ENCODE assay signal across 8 mouse cellular contexts in the genomic region with DNA sequence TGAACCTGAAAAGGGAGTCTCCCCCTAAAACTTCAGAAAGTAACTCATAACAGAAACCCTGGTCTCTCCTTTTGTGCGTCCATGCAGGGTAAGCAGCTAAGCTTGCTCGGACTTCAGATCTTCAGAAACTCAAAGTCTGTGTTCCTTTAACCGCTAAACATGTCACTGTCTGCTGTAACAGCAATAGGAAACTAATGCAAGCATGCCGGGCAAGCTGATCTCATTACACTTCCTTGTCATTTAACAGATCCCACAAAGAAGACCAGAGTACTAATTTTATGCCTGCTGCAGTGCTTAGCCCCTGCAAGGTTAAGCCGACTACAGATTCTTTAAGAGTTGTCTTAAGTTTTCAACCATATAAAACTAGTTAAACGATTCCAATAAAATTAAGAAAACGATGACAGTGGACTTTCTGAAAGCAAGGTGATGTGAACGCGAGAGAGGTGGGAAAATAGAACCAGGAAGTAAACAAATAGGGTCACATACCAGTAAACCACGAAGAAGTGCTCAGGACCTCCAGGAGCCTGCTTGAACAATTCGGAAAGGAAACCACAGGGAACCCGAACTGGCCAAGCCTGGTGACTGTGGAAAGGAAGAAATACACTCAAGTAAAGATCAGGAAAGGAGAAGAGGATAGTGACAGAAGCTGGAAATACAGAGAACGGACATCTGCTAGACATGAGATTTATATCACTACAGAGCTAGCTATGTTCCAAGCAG. TPM values are rescaled to one million over a fixed set of nuclear protein-coding genes. Genes with fewer than 3 reads are reported as not detected.
DNase-seq lines count a peak whose midpoint lies in the region; ATAC-seq and TF ChIP-seq lines count a peak whose summit lies in the region.

No protein-coding gene starts in this region.

- peak overlapping the region; percentile 68 for H3K27ac ChIP-seq in liver, adult 2 months (replicated peaks; ENCODE audit: insufficient read depth, low read depth, low read length)
- H3K27ac ChIP-seq in bone marrow, adult 2 months (ENCODE audit: control insufficient read depth, insufficient read depth, low read depth, low read length, poor library complexity), result peak overlapping the region; percentile 75
- H3K27ac ChIP-seq in heart, embryonic 11.5 days (ENCODE audit: low read depth, low read length), result no peak overlapping the region; the same call in 1 of the 2 replicates
- 0 out of 2 replicates have a peak overlapping the region, but pooled peaks have one; percentile 84 for H3K27ac ChIP-seq in limb, embryonic 13.5 days
- H3K27ac ChIP-seq in neural tube, embryonic 15.5 days (replicated peaks), result peak overlapping the region; percentile 89

- ATAC-seq in heart, embryonic 11.5 days (replicated peaks; ENCODE audit: insufficient number of reproducible peaks, low FRiP score, low TSS enrichment), result no peak
- no peak for ATAC-seq in limb, embryonic 13.5 days (ENCODE audit: low FRiP score, low read depth)
- no peak for ATAC-seq in neural tube, embryonic 15.5 days (ENCODE audit: low FRiP score)
- ATAC-seq in cerebellum, adult (ENCODE audit: insufficient number of reproducible peaks, low FRiP score, low TSS enrichment), result no peak; the same call in 1 of the 2 replicates

- peaks cover 24% of the 10 kb centered on the region; the same call in 1 of the 2 replicates for H3K79me2 ChIP-seq in liver, adult 2 months (ENCODE audit: control insufficient read depth, insufficient read depth, low read length)

- H3K9me3 ChIP-seq in heart, embryonic 11.5 days (replicated peaks; ENCODE audit: control insufficient read depth, low read length), result no peaks in the 10 kb centered on the region
- no peaks in the 10 kb centered on the region for H3K9me3 ChIP-seq in limb, embryonic 13.5 days
- H3K9me3 ChIP-seq in neural tube, embryonic 15.5 days (replicated peaks), result no peaks in the 10 kb centered on the region

- peaks cover 23% of the 10 kb centered on the region for H3K36me3 ChIP-seq in liver, adult 2 months (ENCODE audit: control insufficient read depth, insufficient read depth, low read length)
- peaks cover 7% of the 10 kb centered on the region; the same call in 1 of the 2 replicates for H3K36me3 ChIP-seq in heart, embryonic 11.5 days (ENCODE audit: control insufficient read depth, insufficient read depth, low read length)
- peaks cover 28% of the 10 kb centered on the region for H3K36me3 ChIP-seq in limb, embryonic 13.5 days
- H3K36me3 ChIP-seq in neural tube, embryonic 15.5 days, result peaks cover 3% of the 10 kb centered on the region

- TF ChIP-seq POLR2A in liver, adult 2 months (IDR thresholded peaks at IDR 0.05; ENCODE audit: extremely low read depth, insufficient read depth, low read length), result no peak
- no peak for TF ChIP-seq POLR2A in bone marrow, adult 2 months (IDR thresholded peaks at IDR 0.05; ENCODE audit: borderline replicate concordance, control insufficient read depth, low read depth, low read length)

- no peaks in the 10 kb centered on the region for H3K27me3 ChIP-seq in liver, adult 2 months (ENCODE audit: control insufficient read depth, insufficient read depth, low read length)
- H3K27me3 ChIP-seq in heart, embryonic 11.5 days (ENCODE audit: control insufficient read depth, insufficient read depth, low read length), result no peaks in the 10 kb centered on the region
- no peaks in the 10 kb centered on the region for H3K27me3 ChIP-seq in limb, embryonic 13.5 days
- no peaks in the 10 kb centered on the region for H3K27me3 ChIP-seq in neural tube, embryonic 15.5 days (replicated peaks)

- DNase-seq in liver, adult 2 months (ENCODE audit: extremely low read depth, low read depth, low spot score), result peak; percentile 48
- no peak for DNase-seq in liver
- DNase-seq in thymus, postnatal 36 days, result no peak

- peak overlapping the region; percentile 87 for H3K4me3 ChIP-seq in liver, adult 2 months (ENCODE audit: insufficient read depth, low read depth, low read length)
- peak overlapping the region; percentile 94 for H3K4me3 ChIP-seq in bone marrow, adult 2 months (replicated peaks; ENCODE audit: control insufficient read depth, low read depth, low read length)
- peak overlapping the region; percentile 56 for H3K4me3 ChIP-seq in heart, embryonic 11.5 days (ENCODE audit: low read depth, low read length)
- peak overlapping the region; percentile 74 for H3K4me3 ChIP-seq in limb, embryonic 13.5 days
- H3K4me3 ChIP-seq in neural tube, embryonic 15.5 days (replicated peaks), result peak overlapping the region; percentile 78

- under 1% methylated on average over 13 of the region's 13 CpGs for WGBS in liver, adult 2 months
- 1% methylated on average over 13 of the region's 13 CpGs for WGBS in bone marrow, adult 2 months
- 16% methylated on average over 13 of the region's 13 CpGs for WGBS in heart, embryonic 11.5 days (ENCODE audit: insufficient replicate concordance)
- WGBS in limb, embryonic 13.5 days, result 12% methylated on average over 13 of the region's 13 CpGs
- WGBS in neural tube, embryonic 15.5 days, result 21% methylated on average over 13 of the region's 13 CpGs

- peak overlapping the region; percentile 69 for H3K4me2 ChIP-seq in heart, embryonic 11.5 days
- H3K4me2 ChIP-seq in limb, embryonic 13.5 days (replicated peaks), result peak overlapping the region; percentile 83
- peak overlapping the region; percentile 81 for H3K4me2 ChIP-seq in neural tube, embryonic 15.5 days

- peak overlapping the region; percentile 92 for H3K9ac ChIP-seq in liver, adult 2 months (ENCODE audit: low read depth, low read length)
- peak overlapping the region; percentile 74 for H3K9ac ChIP-seq in heart, embryonic 11.5 days (ENCODE audit: low read depth, low read length)
- peak overlapping the region; percentile 85 for H3K9ac ChIP-seq in limb, embryonic 13.5 days
- H3K9ac ChIP-seq in neural tube, embryonic 15.5 days (replicated peaks), result peak overlapping the region; percentile 75

- peaks cover 38% of the 10 kb centered on the region for H3K4me1 ChIP-seq in liver, adult 2 months (ENCODE audit: control insufficient read depth, insufficient read depth, low read length)
- H3K4me1 ChIP-seq in bone marrow, adult 2 months (ENCODE audit: control insufficient read depth, insufficient read depth, low read length), result no peaks in the 10 kb centered on the region; the same call in 1 of the 2 replicates
- peaks cover 3% of the 10 kb centered on the region; the same call in 1 of the 2 replicates for H3K4me1 ChIP-seq in heart, embryonic 11.5 days (ENCODE audit: control insufficient read depth, insufficient read depth, low read length)
- H3K4me1 ChIP-seq in limb, embryonic 13.5 days, result peaks cover 15% of the 10 kb centered on the region
- H3K4me1 ChIP-seq in neural tube, embryonic 15.5 days, result peaks cover 21% of the 10 kb centered on the region

- TF ChIP-seq CTCF in liver, adult 2 months (IDR thresholded peaks at IDR 0.05; ENCODE audit: low read depth, low read length), result no peak
- no peak for TF ChIP-seq CTCF in bone marrow, adult 2 months (IDR thresholded peaks at IDR 0.05; ENCODE audit: control insufficient read depth, insufficient read depth, low read length)

RNA-seq across cellular contexts. Expression of gene Crot, which starts 1.0 kb away (rescaled TPM):
- 480 and 523 TPM in 2 replicates for total RNA-seq in liver, adult 2 months (2014; rRNA removed)
- 152 and 154 TPM in 2 replicates for polyA plus RNA-seq in liver, adult 2 months (2012; rRNA removed)
- 7.2 and 10.7 TPM in 2 replicates for polyA plus RNA-seq in bone marrow, adult 2 months (2011; ENCODE audit: insufficient read depth, insufficient read length, low replicate concordance, missing spikeins)
- 35.8 and 37.9 TPM in 2 replicates for polyA plus RNA-seq in heart, embryonic 11.5 days (2014; fragmentation: Nextera tagmentation; extraction: Ambion mirVana)
- 44.1 and 46.5 TPM in 2 replicates for polyA plus RNA-seq in limb, embryonic 13.5 days (2015; fragmentation: Nextera tagmentation; extraction: Ambion mirVana)
- 21.9 and 26.6 TPM in 2 replicates for polyA plus RNA-seq in neural tube, embryonic 15.5 days (2015; fragmentation: Nextera tagmentation; extraction: Ambion mirVana)
